11 mouse cellular contexts compared by ENCODE assay signal in the genomic region with DNA sequence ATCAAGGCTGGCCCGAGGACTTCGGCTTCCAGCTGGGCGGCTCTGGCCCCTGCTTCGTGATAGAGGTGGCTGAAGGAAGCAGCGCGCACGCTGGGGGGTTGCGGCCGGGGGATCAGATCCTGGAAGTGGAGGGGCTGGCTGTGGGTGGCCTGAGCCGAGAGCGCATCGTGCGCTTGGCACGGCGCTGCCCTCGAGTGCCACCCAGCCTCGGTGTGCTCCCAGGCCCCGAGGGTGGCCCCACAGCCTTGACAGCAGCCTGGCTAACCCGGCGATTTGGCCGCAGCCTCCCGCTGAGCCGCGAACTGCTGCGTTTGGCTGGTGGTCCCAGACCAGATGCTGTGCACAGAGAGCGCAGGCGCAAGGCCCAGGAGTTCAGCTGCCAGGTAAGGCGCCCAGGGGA. TPM values are rescaled to one million over a fixed set of nuclear protein-coding genes. Genes with fewer than 3 reads are reported as not detected.
A peak's percentile ranks its signal among the peaks of the same experiment; 100 is the strongest.
DNase-seq lines count a peak whose midpoint lies in the region; ATAC-seq and TF ChIP-seq lines count a peak whose summit lies in the region.
"Had no signal": no experiment of that assay in that cellular context is flagged by ENCODE, and none has a peak within 500 bp of the region (broad histone marks: within the 10 kb centered on the region; RNA-seq: fewer than 3 reads in every experiment).

No protein-coding gene starts in this region.

- 3% methylated on average over 28 of the region's 28 CpGs for WGBS in heart, embryonic 10.5 days
- 5% methylated on average over 28 of the region's 28 CpGs for WGBS in forebrain, embryonic 14.5 days
- under 1% methylated on average over 28 of the region's 28 CpGs for WGBS in midbrain, embryonic 10.5 days

- ATAC-seq in forebrain, embryonic 14.5 days: peak; percentile 45; the same call in 1 of the 2 replicates

- no peaks in the 10 kb centered on the region for H3K9me3 ChIP-seq in heart, embryonic 10.5 days
- no peaks in the 10 kb centered on the region for H3K9me3 ChIP-seq in ES-Bruce4 (replicated peaks; ENCODE audit: control insufficient read depth, insufficient read depth, low read length, poor library complexity, severe bottlenecking)
- H3K9me3 ChIP-seq in forebrain, embryonic 14.5 days (replicated peaks; ENCODE audit: control insufficient read depth, low read length): 0 out of 2 replicates have a peak, but pooled peaks cover 2% of the 10 kb centered on the region
- H3K9me3 ChIP-seq in midbrain, embryonic 10.5 days (replicated peaks): peaks cover 6% of the 10 kb centered on the region; the same call in 1 of the 2 replicates
- H3K9me3 ChIP-seq: liver, embryonic 13.5 days had no signal

- H3K36me3 ChIP-seq in heart, embryonic 10.5 days: no peaks in the 10 kb centered on the region
- no peaks in the 10 kb centered on the region for H3K36me3 ChIP-seq in ES-Bruce4 (ENCODE audit: control insufficient read depth, insufficient read depth, low read length, poor library complexity, severe bottlenecking)
- H3K36me3 ChIP-seq in forebrain, embryonic 14.5 days (ENCODE audit: control insufficient read depth, insufficient read depth, low read length): no peaks in the 10 kb centered on the region
- H3K36me3 ChIP-seq in midbrain, embryonic 10.5 days: no peaks in the 10 kb centered on the region
- H3K36me3 ChIP-seq: liver, embryonic 13.5 days had no signal

- H3K27me3 ChIP-seq in heart, embryonic 10.5 days (ENCODE audit: insufficient read depth, poor library complexity, severe bottlenecking): peaks cover 65% of the 10 kb centered on the region
- no peaks in the 10 kb centered on the region for H3K27me3 ChIP-seq in ES-Bruce4 (ENCODE audit: control insufficient read depth, insufficient read depth, low read length, poor library complexity, severe bottlenecking)
- H3K27me3 ChIP-seq in forebrain, embryonic 14.5 days (replicated peaks; ENCODE audit: control insufficient read depth, insufficient read depth, low read length): 0 out of 2 replicates have a peak, but pooled peaks cover 6% of the 10 kb centered on the region
- peaks cover 50% of the 10 kb centered on the region for H3K27me3 ChIP-seq in midbrain, embryonic 10.5 days (ENCODE audit: low read depth, poor library complexity, severe bottlenecking)

- H3K4me1 ChIP-seq in heart, embryonic 10.5 days: peaks cover 16% of the 10 kb centered on the region
- no peaks in the 10 kb centered on the region for H3K4me1 ChIP-seq in ES-Bruce4 (ENCODE audit: control insufficient read depth, insufficient read depth, low read length)
- H3K4me1 ChIP-seq in forebrain, embryonic 14.5 days (ENCODE audit: control insufficient read depth, insufficient read depth, low read length): no peaks in the 10 kb centered on the region; the same call in 1 of the 2 replicates
- H3K4me1 ChIP-seq in midbrain, embryonic 10.5 days: peaks cover 22% of the 10 kb centered on the region

- TF ChIP-seq POLR2A in ES-Bruce4 (IDR thresholded peaks at IDR 0.05; ENCODE audit: insufficient read depth, low read length): no peak

- H3K9ac ChIP-seq in ES-Bruce4 (ENCODE audit: low read depth, poor library complexity, severe bottlenecking): peak overlapping the region; percentile 44; the same call in 1 of the 2 replicates
- peak overlapping the region; percentile 41 for H3K9ac ChIP-seq in forebrain, embryonic 14.5 days (ENCODE audit: low read length)
- H3K9ac ChIP-seq: liver, embryonic 13.5 days had no signal

- no peak for DNase-seq in heart, embryonic 10.5 days (ENCODE audit: low spot score)
- DNase-seq in heart, adult 8-10 months (ENCODE audit: low spot score): no peak
- DNase-seq in forebrain, embryonic 14.5 days (ENCODE audit: low spot score): no peak
- no peak for DNase-seq in midbrain, embryonic 10.5 days (ENCODE audit: low spot score)
- no peak for DNase-seq in urinary bladder, postnatal 4 days (ENCODE audit: low spot score in 2 of 2)
- DNase-seq in spleen, postnatal 4 days (ENCODE audit: low spot score in 2 of 2): no peak
- DNase-seq in kidney, adult 11 months: no peak
- DNase-seq: liver, embryonic 13.5 days had no signal

- no peak for TF ChIP-seq CTCF in ES-Bruce4 (IDR thresholded peaks at IDR 0.05; ENCODE audit: low read depth, low read length)

- H3K4me2 ChIP-seq in forebrain, embryonic 14.5 days (ENCODE audit: low read length): peak overlapping the region; percentile 38
- H3K4me2 ChIP-seq: liver, embryonic 13.5 days had no signal

- H3K4me3 ChIP-seq in heart, embryonic 10.5 days: peak overlapping the region; percentile 50
- H3K4me3 ChIP-seq in ES-Bruce4 (ENCODE audit: low read depth, low read length): peak overlapping the region; percentile 43
- peak overlapping the region; percentile 10; the same call in 1 of the 2 replicates for H3K4me3 ChIP-seq in forebrain, embryonic 14.5 days (ENCODE audit: low read depth, low read length)
- H3K4me3 ChIP-seq in midbrain, embryonic 10.5 days: peak overlapping the region; percentile 41
- H3K4me3 ChIP-seq: liver, embryonic 13.5 days had no signal

- TF ChIP-seq EP300 in ES-Bruce4 (IDR thresholded peaks at IDR 0.05; ENCODE audit: insufficient read depth, low read depth, low read length): no peak

- 0 out of 2 replicates have a peak overlapping the region, but pooled peaks have one; percentile 6 for H3K27ac ChIP-seq in heart, embryonic 10.5 days
- H3K27ac ChIP-seq in ES-Bruce4 (ENCODE audit: insufficient read depth, low read length): no peak overlapping the region
- no peak overlapping the region for H3K27ac ChIP-seq in forebrain, embryonic 14.5 days (ENCODE audit: low read depth, low read length)
- H3K27ac ChIP-seq in midbrain, embryonic 10.5 days (replicated peaks): peak overlapping the region; percentile 57; the same call in 1 of the 2 replicates
- H3K27ac ChIP-seq: liver, embryonic 13.5 days had no signal

RNA-seq across cellular contexts. Expression of a gene that starts 0.4 kb away (rescaled TPM):
- 0.51 and 0.55 TPM in 2 replicates for polyA plus RNA-seq in heart, embryonic 10.5 days (2016; fragmentation: Nextera tagmentation; extraction: Ambion mirVana)
- total RNA-seq in heart, adult 8-10 months (2022): not detected
- 0.38 and 0.57 TPM in 2 replicates for polyA plus RNA-seq in ES-Bruce4 (2011; ENCODE audit: insufficient read depth, insufficient read length, low read depth, missing spikeins)
- 0.18 and 0.77 TPM in 2 replicates for polyA plus RNA-seq in forebrain, embryonic 14.5 days (2014; fragmentation: Nextera tagmentation; extraction: Ambion mirVana)
- polyA plus RNA-seq in midbrain, embryonic 10.5 days (2016; fragmentation: Nextera tagmentation; extraction: Ambion mirVana): 0.05 and 0.14 TPM in 2 replicates
- polyA plus RNA-seq: C2C12; gonadal fat pad, adult 2 months; liver, embryonic 13.5 days had no signal

RNA-seq across cellular contexts. Expression of a gene that starts 28.5 kb away (rescaled TPM):
- 55.5 and 58.6 TPM in 2 replicates for polyA plus RNA-seq in heart, embryonic 10.5 days (2016; fragmentation: Nextera tagmentation; extraction: Ambion mirVana)
- total RNA-seq in heart, adult 8-10 months (2022): 10 to 100 TPM; 21.0 to 32.2 (median 28.6) TPM
- 27.2 and 28.9 TPM in 2 replicates for polyA plus RNA-seq in ES-Bruce4 (2011; ENCODE audit: insufficient read depth, insufficient read length, low read depth, missing spikeins)
- polyA plus RNA-seq in forebrain, embryonic 14.5 days (2014; fragmentation: Nextera tagmentation; extraction: Ambion mirVana): 68.3 and 71.5 TPM in 2 replicates
- polyA plus RNA-seq in midbrain, embryonic 10.5 days (2016; fragmentation: Nextera tagmentation; extraction: Ambion mirVana): 64.8 and 72.9 TPM in 2 replicates

RNA-seq across cellular contexts. Expression of a gene that starts 42.4 kb away (rescaled TPM):
- 35.0 and 46.1 TPM in 2 replicates for polyA plus RNA-seq in heart, embryonic 10.5 days (2016; fragmentation: Nextera tagmentation; extraction: Ambion mirVana)
- total RNA-seq in heart, adult 8-10 months (2022): 10 to 100 TPM; 13.4 to 20.7 (median 16.7) TPM
- 22.3 and 23.8 TPM in 2 replicates for polyA plus RNA-seq in ES-Bruce4 (2011; ENCODE audit: insufficient read depth, insufficient read length, low read depth, missing spikeins)
- polyA plus RNA-seq in forebrain, embryonic 14.5 days (2014; fragmentation: Nextera tagmentation; extraction: Ambion mirVana): 32.3 and 39.3 TPM in 2 replicates
- polyA plus RNA-seq in midbrain, embryonic 10.5 days (2016; fragmentation: Nextera tagmentation; extraction: Ambion mirVana): 59.2 and 61.7 TPM in 2 replicates

RNA-seq across cellular contexts. Expression of a gene that starts 46.1 kb away (rescaled TPM):
- polyA plus RNA-seq in heart, embryonic 10.5 days (2016; fragmentation: Nextera tagmentation; extraction: Ambion mirVana): 269 and 275 TPM in 2 replicates
- total RNA-seq in heart, adult 8-10 months (2022): 10 to 100 TPM; 45.0 to 54.2 (median 49.3) TPM
- polyA plus RNA-seq in ES-Bruce4 (2011; ENCODE audit: insufficient read depth, insufficient read length, low read depth, missing spikeins): 80.1 and 80.4 TPM in 2 replicates
- 137 and 144 TPM in 2 replicates for polyA plus RNA-seq in forebrain, embryonic 14.5 days (2014; fragmentation: Nextera tagmentation; extraction: Ambion mirVana)
- polyA plus RNA-seq in midbrain, embryonic 10.5 days (2016; fragmentation: Nextera tagmentation; extraction: Ambion mirVana): 191 and 203 TPM in 2 replicates

Comparison
In these comparisons a context has a peak if more than half of its experiments do, and no peak if none do; other contexts are left out.
1. H3K27ac ChIP-seq: peak in heart, embryonic 10.5 days (single experiment) and midbrain, embryonic 10.5 days (single experiment); none in ES-Bruce4 (single experiment) and forebrain, embryonic 14.5 days (single experiment).
2. Peak in every context shown above with its lines, with median percentiles within 50 percentile points of each other: H3K4me3 ChIP-seq.